Mouse (Mus musculus): ENCODE measurements at regions not wholly inside any gene's neighbourhood (a gene's known extent, or its start where the extent isn't known, plus 50 kb on each side); places are given as distances from the start of the nearest gene placed in this dataset.

DNA sequence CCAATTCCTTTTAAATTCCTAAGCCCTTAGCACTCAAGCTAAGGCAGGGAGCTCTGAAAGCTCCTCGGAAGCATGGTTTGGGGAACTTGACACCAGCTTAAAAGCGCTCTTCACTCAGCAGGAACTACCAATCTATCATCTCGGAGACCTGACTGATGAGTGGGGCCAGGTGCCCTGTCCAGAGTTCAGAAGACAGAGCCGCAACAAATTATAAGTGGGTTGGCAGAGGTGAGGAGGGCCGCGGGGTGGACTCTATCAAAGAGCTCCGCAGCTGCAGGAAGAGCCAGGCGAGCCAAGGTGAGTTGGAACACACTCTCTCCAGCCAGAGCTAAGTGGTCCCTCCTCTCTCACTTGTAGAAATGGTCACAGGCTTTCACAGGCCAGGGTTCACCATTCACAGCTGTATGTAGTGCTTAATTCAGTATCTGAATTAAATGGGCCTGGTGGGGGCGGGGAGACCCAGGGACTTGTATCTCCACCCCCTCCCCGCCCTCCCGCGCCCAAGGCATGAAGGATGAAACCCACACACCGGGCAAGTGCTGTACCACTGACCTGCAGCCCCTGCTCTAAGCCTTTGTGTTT lies 180.8 kb downstream of the Stim2 start:
- DNase-seq = no peak

GRCm38 (mm10) chr5:54180192-54180611 lies 181.9 kb downstream of the Stim2 start:
- peak; percentile 61 for DNase-seq

DNA sequence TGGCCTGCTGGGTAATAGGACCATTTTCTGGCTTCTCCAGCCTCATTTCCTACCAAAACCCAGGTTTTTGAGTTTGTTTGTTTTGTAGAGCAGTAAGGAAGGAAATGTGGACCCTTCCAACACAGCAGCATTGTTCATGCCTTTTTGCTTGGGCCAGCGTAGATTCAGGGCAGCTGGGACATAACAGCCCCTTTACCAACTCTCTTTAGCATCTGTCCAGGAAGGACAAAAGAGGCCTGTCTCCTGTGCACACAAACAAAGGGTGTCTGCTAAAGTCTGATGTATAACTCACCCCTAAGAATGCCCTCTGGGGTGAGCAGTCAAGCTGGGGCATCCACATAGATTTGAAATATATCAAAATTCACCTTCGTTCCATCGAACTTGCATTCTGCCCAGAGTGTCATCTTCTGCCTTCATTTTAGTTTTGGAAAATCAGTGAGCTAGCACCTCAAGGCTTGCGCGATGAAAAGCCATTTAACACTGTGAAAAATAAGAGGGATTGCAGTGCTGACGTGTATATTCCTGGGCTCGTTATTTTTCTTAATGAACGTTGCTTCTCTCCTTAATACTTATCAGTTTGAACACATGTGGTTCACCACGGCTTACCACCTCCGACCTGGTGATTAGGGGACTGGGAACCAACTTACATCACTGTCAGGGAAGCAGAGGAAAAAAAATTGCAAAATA lies 182.5 kb downstream of the Stim2 start:
- DNase-seq = no peak

DNA sequence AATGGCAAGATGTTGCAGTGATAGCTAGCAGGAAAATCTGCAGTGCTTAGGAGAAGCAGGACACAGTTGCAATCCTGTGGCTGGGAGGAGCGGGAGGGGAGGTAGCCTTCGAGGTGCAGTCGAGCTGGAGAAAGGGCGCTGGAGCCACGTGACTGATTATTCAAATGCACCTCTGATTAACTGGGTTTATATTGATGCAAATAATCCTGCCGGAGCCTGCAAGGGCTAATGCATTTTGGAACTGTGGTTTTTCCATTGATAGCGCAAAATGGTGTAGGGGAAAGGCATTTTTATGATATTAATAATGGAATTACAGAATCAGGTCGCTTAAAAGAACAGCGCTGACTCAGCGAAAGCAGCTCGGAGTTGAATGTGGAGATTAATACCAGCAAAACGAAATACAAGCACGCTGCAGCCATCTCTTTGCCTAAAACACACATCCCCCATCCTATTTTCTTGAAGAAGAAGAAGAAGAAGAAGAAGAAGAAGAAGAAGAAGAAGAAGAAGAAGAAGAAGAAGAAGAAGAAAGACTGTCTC lies 183.1 kb downstream of the Stim2 start:
- DNase-seq = no peak

GRCm38 (mm10) chr5:54182754-54183153 lies 184.5 kb downstream of the Stim2 start:
- peak; percentile 14 for DNase-seq

DNA sequence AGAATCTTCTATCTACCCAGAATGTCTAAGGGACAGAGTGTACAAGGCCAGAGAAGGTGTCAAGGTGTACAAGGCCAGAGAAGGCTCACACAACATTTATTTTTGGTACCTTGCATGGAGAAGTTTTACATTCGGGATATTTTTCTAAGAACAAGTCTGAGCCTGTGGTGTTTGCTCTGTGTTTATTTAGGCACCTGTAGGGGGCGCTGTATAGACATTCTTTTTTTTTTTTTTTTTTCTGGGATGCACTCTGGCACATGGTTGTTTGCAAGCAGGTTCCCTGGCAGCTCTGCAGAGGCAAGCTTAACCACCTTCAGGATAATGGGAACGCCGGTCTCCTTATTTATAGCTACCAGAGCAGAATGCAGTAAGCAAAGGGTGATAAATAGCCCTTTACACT lies 187.4 kb downstream of the Stim2 start:
- DNase-seq = no peak

DNA sequence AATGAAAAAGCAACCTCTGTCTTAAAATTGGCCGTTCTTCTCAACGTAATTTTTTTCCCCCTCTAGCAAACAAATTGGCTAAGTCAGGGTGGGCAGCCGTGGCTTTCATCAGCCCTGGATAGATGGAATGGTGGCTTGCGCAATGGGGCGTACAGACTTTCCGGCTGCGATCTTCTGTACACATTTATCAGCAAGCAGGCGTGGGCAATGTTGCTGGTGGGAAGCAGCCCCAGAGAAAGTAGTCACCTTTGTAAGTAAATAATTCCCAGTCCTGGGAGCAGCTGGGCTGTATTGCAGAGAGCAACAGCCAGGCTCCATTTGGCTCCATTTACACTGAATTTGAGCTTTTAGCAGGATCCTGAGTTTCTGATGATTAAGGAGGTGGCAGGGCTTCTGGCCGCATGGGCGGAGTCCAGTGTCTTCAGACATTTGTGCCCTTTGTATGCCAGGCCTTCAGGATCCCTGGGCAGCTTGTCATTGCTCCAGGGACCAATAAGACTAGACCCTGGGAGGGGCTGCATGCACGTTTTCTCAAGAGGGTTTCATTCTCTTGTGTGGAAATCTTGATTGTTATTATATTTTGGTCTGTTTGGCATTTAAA lies 187.9 kb downstream of the Stim2 start:
- DNase-seq = no peak

DNA sequence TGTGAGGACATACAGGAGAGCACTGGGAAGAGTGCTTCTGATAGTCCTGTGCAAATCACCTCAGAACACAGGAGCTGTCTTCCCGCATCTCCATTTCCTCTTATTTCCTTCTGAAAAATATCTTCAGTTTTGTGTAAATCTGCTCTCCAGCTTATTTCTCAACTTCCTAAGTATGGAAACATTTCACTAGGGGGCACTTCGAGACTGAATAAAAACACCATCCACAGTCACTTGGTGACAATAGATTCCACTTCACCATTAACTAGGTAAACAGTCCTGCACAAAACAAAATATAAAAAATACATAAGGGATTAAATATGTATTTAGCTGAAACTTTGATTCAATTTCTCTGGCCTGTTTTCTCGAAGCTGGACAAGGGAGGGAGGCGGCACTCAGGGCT lies 193.4 kb downstream of the Stim2 start:
- DNase-seq = no peak

DNA sequence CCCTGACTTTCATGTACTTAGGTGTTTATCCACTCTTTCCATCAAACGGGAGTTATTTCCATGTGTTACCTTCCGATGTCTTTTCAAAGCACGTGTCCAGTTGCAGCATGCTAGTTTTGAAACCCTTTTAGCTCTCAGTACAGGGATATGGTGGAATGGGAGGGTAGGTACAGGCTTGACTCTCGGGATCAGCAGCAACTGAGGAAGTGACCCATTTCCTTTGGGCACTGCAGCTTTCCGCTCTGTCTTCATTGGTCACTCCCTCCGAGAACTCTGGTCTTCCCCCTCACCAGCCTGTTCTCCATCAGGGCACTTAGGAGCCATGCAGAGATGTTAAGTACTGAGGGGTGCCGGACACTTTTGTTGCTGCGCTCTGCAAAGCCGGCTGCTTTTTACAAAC lies 196.5 kb downstream of the Stim2 start:
- DNase-seq = no peak

DNA sequence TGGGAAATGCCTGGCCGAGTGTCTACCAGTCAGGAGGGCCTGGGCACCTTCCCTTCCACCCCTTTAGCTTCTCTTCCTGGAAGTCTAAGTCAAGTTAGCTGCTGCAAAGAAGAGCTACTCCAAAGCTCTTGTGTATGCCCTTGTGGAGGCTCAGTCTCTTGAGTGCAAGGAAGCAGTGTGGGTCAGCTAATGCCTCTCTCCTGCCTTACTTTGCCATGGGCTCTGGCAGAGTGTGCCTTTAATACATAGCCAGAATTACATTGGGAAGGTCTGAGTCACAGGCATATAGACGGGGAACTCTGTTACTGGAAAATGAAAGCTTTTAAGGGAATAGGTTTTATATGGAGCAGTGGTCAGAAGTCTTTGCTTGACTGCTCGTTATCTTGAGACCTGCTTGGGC lies 201.7 kb downstream of the Stim2 start:
- no peak for DNase-seq

DNA sequence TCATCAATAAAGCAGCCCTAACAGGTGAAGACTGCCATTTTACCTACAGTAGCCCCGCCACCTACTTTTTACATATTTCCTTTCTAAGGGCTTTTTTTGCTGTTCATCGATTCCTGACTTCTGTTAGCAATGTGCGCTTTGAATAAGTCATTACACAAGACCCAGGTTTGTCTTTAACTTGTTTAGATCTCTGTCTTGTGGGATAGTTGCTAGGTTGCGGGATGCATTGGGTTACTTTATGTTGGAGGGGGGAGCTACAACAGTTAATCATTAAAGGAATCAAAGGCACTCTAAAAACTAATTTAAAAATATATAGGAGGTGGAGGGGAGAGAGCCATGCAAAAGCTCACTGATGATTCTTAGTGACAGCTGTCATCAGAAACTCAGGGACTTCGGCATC lies 202.3 kb downstream of the Stim2 start:
- no peak for DNase-seq

- no peak for DNase-seq
Measured at GRCm38 (mm10) chr5:54211457-54211856, 213.2 kb downstream of the Stim2 start.

DNA sequence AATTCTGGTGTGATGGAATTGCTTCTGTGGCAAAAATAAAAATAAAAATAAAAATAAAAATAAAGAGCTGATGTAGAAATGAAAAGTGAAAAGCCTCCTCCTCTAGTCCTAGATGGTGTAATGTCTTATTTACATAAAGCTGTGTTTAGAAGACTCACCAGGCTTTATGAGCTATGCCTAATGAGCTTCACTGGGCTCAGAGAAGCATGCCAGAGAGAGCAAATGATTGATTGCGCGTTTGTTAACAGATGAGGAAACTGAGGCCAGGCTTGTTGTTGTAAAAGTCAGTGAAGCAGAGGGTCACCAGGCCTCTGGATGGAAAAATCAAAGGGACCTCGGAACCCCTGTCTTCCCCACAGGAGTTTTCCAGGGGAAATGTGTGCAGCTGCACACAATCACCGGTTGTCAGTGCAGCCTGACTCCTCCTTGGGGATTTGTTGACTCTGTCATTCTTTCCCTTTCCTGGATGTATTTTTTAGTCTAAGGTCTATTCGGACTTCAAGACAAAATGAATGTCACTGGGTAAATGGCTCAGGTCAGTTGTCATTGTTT lies 213.8 kb downstream of the Stim2 start:
- DNase-seq = no peak

GRCm38 (mm10) chr5:54225031-54225430 lies 226.7 kb downstream of the Stim2 start:
- no peak for DNase-seq

DNA sequence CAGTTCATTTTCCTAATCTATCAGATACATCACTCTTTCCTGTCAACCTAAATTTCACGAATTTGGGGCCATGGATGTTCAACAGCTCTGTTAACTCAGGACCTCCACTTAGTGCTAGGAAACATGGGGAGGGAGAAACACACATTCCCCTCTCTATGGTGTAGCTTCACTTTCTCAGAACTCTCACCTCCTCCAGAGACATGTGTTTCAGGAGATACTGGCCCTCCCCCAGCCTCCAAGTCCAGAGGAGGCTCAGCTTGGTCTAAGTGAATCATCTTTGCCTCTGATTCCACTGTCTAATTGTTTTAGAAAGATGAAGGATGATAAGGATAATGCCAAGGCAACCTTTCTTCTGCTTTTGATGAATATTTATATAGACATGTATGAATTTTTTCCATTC lies 236.3 kb downstream of the Stim2 start:
- no peak for DNase-seq

- no peak for DNase-seq
Measured at GRCm38 (mm10) chr5:54235226-54235625, 236.9 kb downstream of the Stim2 start.

DNA sequence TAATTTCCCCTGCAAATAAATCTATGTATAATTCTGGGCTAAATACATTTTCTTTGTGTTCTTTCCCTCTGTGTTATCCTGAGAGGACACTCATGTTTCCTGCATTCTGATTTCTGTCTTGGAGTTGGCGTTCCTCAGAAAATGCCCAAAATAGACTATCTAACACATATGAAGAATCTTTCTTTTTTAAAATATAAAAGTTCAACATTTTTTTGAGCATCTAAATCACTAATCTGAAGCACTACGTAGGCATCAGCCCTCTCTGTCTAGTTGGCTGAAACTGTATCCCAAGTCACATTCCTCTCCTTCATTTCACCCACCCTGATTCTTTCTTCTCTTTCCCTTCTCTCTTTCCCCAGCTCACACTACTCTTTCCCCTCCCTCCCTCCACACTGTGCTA lies 238.9 kb downstream of the Stim2 start:
- no peak for DNase-seq

DNA sequence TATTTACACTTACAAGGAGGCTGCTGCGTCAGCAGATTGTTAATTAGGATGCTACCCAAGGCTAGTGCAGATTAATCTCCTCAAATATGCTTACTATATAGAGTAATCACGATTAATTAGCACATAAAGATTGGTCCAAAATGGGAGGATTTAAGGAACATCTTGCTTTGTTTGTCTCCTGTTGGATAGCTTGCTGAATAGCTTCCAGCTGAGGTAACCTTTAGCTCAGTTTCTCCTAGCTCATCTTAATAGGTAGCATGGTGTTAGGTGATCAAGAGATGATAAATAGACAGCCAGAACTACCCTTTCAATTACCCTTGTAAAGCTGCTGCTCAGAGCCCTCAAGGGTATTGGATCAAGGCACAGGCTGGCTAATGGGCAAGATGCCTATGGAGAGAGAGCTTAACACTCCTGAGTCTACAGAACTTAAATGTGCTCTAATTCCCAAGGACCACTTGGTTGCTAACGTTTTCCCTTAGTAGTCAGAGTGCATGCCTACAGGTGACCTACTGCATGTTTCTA lies 240.4 kb downstream of the Stim2 start:
- DNase-seq = no peak

GRCm38 (mm10) chr5:54239586-54239985 lies 241.3 kb downstream of the Stim2 start:
- DNase-seq = no peak

- no peak for DNase-seq
Measured at GRCm38 (mm10) chr5:54241169-54241917, 243.0 kb downstream of the Stim2 start.

DNA sequence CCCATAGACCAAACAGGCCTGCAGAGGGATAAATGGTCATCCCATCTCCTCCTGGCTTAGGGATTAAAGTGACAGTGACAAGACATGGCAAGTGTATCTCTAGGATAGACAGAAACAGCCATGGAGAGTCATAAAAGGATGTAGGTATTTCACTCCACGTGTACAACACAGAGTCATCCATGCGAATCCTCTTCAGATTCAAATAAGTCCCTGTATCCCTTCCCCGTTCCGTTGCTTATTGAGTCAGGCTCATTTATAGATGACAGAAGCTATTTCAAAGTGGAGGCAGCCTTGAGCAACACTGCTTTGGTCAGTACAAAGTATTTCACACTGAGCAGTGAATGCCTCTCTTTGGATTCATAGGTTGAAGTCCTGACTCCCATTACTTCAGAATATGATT lies 243.8 kb downstream of the Stim2 start:
- DNase-seq = no peak

DNA sequence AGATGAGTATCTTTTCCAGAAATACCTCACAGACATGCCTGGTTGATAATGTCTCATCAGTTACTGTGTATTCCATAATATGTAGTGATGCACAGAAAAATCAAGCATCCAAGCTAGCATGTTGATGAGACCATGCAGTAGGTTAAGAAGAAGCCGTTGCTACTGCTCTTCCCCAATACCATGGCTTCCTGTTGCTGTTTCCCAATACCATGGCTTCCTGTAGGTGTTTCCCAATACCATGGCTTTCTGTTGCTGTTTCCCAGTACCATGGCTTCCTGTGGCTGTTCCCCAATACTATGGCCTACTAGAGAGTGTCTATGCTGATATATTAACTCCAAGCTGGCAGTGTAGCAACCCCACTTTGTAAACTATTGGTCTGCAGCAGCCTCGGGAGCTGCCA lies 253.7 kb downstream of the Stim2 start:
- DNase-seq = no peak
